8 mouse cellular contexts compared by ENCODE assay signal in genomic region chr11:69901406-69901846, GRCm38 (mm10). TPM values are rescaled to one million over a fixed set of nuclear protein-coding genes. Genes with fewer than 3 reads are reported as not detected.
DNase-seq lines count a peak whose midpoint lies in the region; ATAC-seq lines count a peak whose summit lies in the region.

No protein-coding gene starts in this region.

- intact Hi-C loops in gastrocnemius, postnatal 14 days (cut with DNase I; ENCODE audit: low total_unique reads), result no loop called here
- intact Hi-C loops in left cerebral cortex, postnatal 10 days (cut with DNase I), result no loop called here

- DNase-seq in adrenal gland, adult 18-20 months (ENCODE audit: low spot score in 2 of 2), result peak; percentile 81 to 87
- DNase-seq in embryo, embryonic 10.5 days (ENCODE audit: low spot score), result peak; percentile 98
- DNase-seq in gastrocnemius, postnatal 14 days, result peak; percentile 96
- peak; percentile 97 for DNase-seq in left cerebral cortex, postnatal 10 days (ENCODE audit: extremely low spot score in 1 of 2, low spot score in 2 of 2)
- DNase-seq in right cerebral cortex, postnatal 10 days (ENCODE audit: low spot score in 2 of 2), result peak; percentile 98 to 99
- peak; percentile 94 for DNase-seq in urinary bladder, postnatal 14 days (ENCODE audit: low spot score)

- peak; percentile 70 for ATAC-seq in inflammation-experienced regulatory T-cells, adult 6 months
- peak; percentile 87 for ATAC-seq in megakaryocyte progenitor cell, adult 5-6 weeks (replicated peaks; ENCODE audit: poor library complexity)

RNA-seq across cellular contexts. Expression of gene Neurl4, which starts 0.6 kb away (rescaled TPM):
- 10 to 100 TPM; 48.5 to 53.9 TPM for total RNA-seq in adrenal gland, adult 18-20 months (2021)
- 10 to 100 TPM; 27.2 to 29.1 TPM for total RNA-seq in gastrocnemius, postnatal 14 days (2021)
- polyA plus RNA-seq in inflammation-experienced regulatory T-cells, adult 6 months (2017; shearing (Covaris generic)), result 1 to 10 TPM; 5.2 to 9.6 (median 9.0) TPM
- 100 to 1,000 TPM; 126 to 129 TPM for total RNA-seq in left cerebral cortex, postnatal 10 days (2021)
- total RNA-seq in megakaryocyte progenitor cell, adult 5-6 weeks (2015), result 9.5 and 11.0 TPM in 2 replicates
- 20.2 and 21.6 TPM in 2 replicates for total RNA-seq in megakaryocyte progenitor cell, adult 5-6 weeks (2017)

RNA-seq across cellular contexts. Expression of gene 2810408A11Rik, which starts 0.6 kb away (rescaled TPM):
- total RNA-seq in adrenal gland, adult 18-20 months (2021), result under 1 TPM; 0.29 to 0.86 TPM
- total RNA-seq in gastrocnemius, postnatal 14 days (2021), result under 1 TPM; 0.62 to 0.84 TPM
- under 1 TPM; 0.39 to 0.98 (median 0.63) TPM for polyA plus RNA-seq in inflammation-experienced regulatory T-cells, adult 6 months (2017; shearing (Covaris generic))
- 1 to 10 TPM; 1.8 TPM for total RNA-seq in left cerebral cortex, postnatal 10 days (2021)
- 1.9 and 3.0 TPM in 2 replicates for total RNA-seq in megakaryocyte progenitor cell, adult 5-6 weeks (2015)
- total RNA-seq in megakaryocyte progenitor cell, adult 5-6 weeks (2017), result 1.7 and 6.6 TPM in 2 replicates

RNA-seq across cellular contexts. Expression of gene Acap1, which starts 6.1 kb away (rescaled TPM):
- 1 to 10 TPM in 1 of 2 experiments, under 1 TPM in 1; 0.43 to 1.5 TPM for total RNA-seq in adrenal gland, adult 18-20 months (2021)
- under 1 TPM; 0.33 to 0.55 TPM for total RNA-seq in gastrocnemius, postnatal 14 days (2021)
- 100 to 1,000 TPM; 229 to 289 (median 266) TPM for polyA plus RNA-seq in inflammation-experienced regulatory T-cells, adult 6 months (2017; shearing (Covaris generic))
- total RNA-seq in left cerebral cortex, postnatal 10 days (2021), result under 1 TPM; 0.15 to 0.26 TPM
- total RNA-seq in megakaryocyte progenitor cell, adult 5-6 weeks (2015), result 23.6 and 24.7 TPM in 2 replicates
- total RNA-seq in megakaryocyte progenitor cell, adult 5-6 weeks (2017), result 59.2 and 67.5 TPM in 2 replicates

RNA-seq across cellular contexts. Expression of gene Gps2, which starts 12.3 kb away (rescaled TPM):
- total RNA-seq in adrenal gland, adult 18-20 months (2021), result 10 to 100 TPM; 47.3 to 52.4 TPM
- total RNA-seq in gastrocnemius, postnatal 14 days (2021), result 10 to 100 TPM; 21.8 to 24.2 TPM
- 100 to 1,000 TPM in 2 of 3 experiments, 10 to 100 TPM in 1; 91.9 to 128 (median 122) TPM for polyA plus RNA-seq in inflammation-experienced regulatory T-cells, adult 6 months (2017; shearing (Covaris generic))
- 10 to 100 TPM; 24.8 to 25.7 TPM for total RNA-seq in left cerebral cortex, postnatal 10 days (2021)
- 106 and 114 TPM in 2 replicates for total RNA-seq in megakaryocyte progenitor cell, adult 5-6 weeks (2015)
- 46.2 and 56.3 TPM in 2 replicates for total RNA-seq in megakaryocyte progenitor cell, adult 5-6 weeks (2017)

RNA-seq across cellular contexts. Expression of gene Kctd11, which starts 20.2 kb away (rescaled TPM):
- 1 to 10 TPM; 3.6 to 6.0 TPM for total RNA-seq in adrenal gland, adult 18-20 months (2021)
- total RNA-seq in gastrocnemius, postnatal 14 days (2021), result 1 to 10 TPM; 2.0 TPM
- 1 to 10 TPM in 1 of 3 experiments, under 1 TPM in 2; 0.58 to 1.5 (median 0.59) TPM for polyA plus RNA-seq in inflammation-experienced regulatory T-cells, adult 6 months (2017; shearing (Covaris generic))
- total RNA-seq in left cerebral cortex, postnatal 10 days (2021), result under 1 TPM; 0.57 to 0.62 TPM
- total RNA-seq in megakaryocyte progenitor cell, adult 5-6 weeks (2015), result 1.1 and 2.3 TPM in 2 replicates
- total RNA-seq in megakaryocyte progenitor cell, adult 5-6 weeks (2017), result 0.88 and 1.9 TPM in 2 replicates

Comparison
In these comparisons a context has a peak if more than half of its experiments do, and no peak if none do; other contexts are left out.
1. Peak in every context shown above with its lines: DNase-seq and ATAC-seq.
2. RNA of gene Acap1, which starts 6.1 kb away (total RNA-seq): 23.6 to 67.5 TPM in megakaryocyte progenitor cell, adult 5-6 weeks; 0.43 to 1.5 TPM in adrenal gland, adult 18-20 months, 0.33 to 0.55 TPM in gastrocnemius, postnatal 14 days and 0.15 to 0.26 TPM in left cerebral cortex, postnatal 10 days; every median in the first group is over 4 times any median in the second.